Mouse (Mus musculus) spleen, embryonic (tissue): Measurements from ENCODE around the gene Klhl26.

ENCODE experiments used
- CTCF ChIA-PET: fragments of 350-600 bp; sonication (Branson Sonifier 250); formaldehyde crosslinking; loops from one replicate; lab custom pipeline; 2022; lab: Charles Lee

Gene Klhl26

DNA sequence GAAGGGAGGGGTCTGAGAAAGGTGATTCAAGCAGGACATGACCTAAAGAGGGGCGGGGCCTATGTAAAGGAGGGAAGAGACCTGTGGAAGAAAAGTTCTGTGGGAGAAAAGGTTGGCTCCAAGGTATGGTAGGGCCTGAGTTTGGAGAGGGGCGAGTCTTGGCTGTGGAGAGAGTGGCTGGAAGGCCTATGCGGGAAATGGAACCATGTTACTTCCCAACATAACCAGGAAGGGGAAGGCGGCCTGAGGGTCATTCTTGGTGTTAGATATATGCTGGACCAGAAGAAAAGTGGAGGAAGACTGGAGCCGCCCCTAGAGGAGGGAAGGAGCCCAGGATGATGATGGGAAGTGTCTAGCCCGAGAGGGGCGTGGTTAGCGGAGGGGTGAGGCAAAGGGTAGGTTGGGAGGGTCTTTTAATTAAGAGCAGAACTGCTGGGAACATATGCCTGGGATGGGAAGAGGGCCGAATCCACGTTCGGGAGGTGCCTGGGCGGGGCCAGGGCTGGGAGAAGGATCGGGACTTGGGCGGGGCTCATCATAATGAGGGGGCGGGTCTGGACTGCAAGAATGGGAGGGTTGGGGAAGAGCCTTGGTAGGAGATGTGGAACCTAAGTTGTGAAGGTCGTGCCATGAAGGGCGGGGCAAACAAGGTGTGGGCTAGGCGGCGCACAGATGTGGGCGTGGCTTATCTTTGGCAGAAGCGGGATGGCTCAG is 658 bp upstream of the Klhl26 start:
- CTCF ChIA-PET = no interaction called here

DNA sequence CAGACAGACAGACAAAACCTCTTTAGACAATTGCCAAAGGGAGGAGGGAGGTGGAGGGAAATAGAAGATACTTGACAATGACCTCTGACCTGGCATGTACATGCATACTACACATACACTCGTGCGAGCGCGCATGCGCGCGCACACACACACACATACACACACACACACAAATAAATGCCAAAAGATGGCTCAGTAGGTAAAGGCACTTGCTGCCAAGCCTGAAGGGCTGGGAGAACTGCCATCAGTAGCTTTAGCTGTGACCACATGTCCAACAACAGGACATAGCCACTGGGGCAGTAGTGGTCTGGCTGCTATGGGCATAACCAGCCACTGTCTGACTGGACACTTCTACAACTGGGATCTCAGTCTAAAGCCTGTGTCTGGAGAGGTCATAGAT is 4.9 kb downstream of the Klhl26 start:
- CTCF ChIA-PET = interaction anchor here (0.6 kb wide), 1 partner anchor 39 kb away, joined by 4 read pairs; no protein-coding TSS in a partner anchor

DNA sequence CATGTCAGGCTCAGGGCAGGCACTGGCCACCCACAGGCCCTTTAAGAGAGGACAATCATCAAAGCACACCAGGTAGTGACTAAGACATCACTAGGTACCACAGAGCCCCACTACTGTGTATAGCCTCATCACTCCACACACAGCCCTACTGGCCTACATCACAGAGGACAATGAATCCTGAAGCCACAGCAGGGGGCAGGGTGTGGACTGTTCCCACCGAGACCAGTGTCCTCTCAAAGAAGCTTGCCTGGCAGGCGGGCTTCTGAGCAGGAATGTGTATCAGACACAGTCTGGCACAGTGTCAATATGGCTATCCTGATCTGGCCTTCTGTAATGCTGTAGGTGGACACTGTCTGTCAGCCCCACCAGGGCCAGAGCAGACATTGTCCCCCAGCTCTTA is 6.8 kb downstream of the Klhl26 start:
- CTCF ChIA-PET = no interaction called here

DNA sequence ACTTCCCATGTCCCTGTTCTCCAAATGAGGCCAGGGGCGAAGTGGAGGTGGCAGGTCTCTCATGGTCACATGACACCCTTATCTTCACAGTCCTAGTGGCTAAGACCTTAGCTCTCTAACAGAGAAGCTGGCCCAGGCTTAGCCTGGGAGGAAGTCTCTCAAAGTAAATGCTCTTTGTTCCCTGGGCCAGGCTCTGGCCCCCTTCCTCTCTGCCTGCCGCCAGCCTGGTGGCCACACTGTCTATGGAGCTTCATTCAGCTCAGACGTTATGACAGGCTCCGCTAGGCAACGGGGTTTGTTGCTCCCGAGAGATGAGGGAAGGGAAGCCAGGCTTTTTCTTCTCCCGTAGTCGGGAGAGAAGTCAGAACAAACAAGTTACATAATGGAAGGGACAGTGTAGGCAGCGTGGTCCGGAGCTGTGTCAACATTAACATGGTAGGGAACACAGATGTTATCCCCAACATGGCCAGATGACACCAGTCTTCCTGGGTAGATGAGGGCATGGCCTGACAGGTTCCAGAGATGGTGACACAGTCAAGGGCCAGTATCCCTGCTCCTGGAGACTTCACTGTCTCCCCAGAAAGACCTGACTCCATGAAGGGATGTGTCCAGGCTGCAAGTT is 7.4 kb downstream of the Klhl26 start:
- CTCF ChIA-PET = no interaction called here

DNA sequence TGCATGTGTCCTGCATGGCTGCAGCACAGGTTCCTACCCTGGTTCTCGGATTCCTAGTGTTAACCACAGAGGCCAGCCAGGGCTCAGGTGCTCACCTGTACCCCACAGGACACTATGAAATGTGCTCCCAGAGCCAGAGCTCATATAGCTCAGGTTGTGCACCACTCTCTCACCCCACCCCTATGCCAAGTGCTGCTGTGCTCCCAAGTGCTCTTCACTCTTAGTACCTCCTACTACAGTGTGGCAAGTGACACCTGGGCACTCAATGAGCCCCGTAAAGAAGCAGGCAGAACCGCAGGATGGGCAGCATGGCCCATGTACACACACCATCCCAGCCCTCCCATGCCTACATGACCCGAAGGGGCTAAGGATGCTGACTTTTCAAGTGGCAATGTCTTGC is 8.0 kb downstream of the Klhl26 start:
- CTCF ChIA-PET = no interaction called here

DNA sequence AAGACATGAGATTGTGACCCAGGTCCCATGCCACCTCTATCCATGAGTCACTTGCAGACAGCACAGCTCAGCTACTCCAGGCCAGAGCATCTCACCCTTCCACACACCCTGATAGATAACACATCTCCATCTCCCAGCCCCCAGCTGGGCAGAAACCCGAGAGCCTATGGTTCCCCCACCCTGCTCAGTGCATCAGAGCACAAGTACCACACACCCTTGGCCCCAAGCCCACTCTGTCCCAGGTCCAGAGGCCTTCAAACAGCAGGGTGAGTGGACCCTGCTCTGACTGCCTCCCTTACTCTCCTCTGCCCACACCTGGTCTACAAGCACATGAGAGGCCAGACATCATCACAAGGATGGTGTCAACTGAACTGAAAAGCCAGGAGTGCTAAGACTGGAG is 8.9 kb downstream of the Klhl26 start:
- CTCF ChIA-PET = no interaction called here

DNA sequence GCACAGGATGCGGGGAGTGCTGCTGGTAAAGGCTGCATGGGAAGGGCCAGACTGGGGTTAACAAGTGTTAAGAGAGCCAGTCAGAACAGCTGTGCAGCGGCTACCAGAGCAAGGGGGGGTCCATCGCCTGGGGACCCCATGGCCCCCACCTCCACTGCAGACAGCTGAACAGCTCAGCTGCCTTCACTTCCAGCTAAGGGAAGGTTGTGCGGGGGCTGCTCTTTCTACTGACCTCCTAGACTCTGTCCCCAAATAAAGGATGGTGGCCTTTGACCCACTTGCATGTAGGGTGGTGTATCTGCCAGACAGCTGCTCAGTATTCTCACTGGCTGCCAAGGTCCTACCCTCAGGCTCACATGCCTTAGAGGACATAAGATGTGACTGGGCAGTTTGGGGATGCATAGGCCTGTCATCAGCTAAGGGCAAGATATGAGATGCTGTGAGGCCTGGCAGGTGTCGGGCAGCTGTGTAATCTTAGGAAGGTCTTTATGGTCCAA is 9.5 kb downstream of the Klhl26 start:
- CTCF ChIA-PET = interaction anchor here (0.6 kb wide), 1 partner anchor 233 kb away, joined by 4 read pairs; no protein-coding TSS in a partner anchor

DNA sequence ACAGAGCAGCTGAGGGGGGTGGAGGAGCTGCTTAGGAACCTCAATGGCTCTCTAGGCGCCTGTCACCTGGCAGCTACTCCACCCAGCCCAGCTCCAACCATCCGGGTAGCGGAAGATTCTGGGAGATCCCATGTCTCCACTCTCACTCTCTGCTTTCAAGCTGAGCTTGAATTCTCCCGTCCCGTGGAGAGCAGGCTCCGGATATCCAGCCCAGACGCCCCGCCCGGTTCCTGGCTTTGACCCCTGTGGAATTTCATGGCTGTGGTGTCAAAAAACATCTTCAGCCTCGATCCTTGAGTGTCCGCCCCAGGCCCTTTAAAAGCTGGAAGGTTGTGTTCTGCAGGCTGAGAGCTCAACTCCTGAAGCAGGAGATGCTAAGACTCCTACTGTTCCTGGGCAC is 10.0 kb downstream of the Klhl26 start:
- CTCF ChIA-PET = interaction anchor here (0.6 kb wide), 1 partner anchor 234 kb away, joined by 4 read pairs; no protein-coding TSS in a partner anchor

DNA sequence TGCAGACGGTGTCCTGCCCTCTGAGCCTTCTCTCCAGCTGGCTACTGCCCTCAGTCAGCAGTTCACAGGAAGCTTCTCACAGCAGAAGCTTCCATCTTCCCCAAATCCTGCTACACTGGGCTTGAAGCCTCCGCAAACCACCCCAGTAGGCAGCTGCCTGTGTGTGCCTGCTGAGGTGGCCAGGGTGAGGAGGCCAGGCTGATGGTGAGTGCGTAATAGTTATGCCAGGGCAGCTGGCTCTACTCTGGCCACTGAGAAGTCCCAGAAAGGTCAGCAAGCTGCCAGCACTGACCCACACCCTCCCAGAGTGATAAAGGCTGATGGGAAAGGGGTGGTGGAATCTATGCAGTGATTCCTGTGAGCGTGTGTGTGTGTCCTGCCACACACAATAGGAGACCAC is 10.5 kb downstream of the Klhl26 start:
- CTCF ChIA-PET = interaction anchor here (0.6 kb wide), 2 partner anchors 234 to 294 kb away, joined by 4 to 11 read pairs; partner anchors contain the start of gene Tmem161a

DNA sequence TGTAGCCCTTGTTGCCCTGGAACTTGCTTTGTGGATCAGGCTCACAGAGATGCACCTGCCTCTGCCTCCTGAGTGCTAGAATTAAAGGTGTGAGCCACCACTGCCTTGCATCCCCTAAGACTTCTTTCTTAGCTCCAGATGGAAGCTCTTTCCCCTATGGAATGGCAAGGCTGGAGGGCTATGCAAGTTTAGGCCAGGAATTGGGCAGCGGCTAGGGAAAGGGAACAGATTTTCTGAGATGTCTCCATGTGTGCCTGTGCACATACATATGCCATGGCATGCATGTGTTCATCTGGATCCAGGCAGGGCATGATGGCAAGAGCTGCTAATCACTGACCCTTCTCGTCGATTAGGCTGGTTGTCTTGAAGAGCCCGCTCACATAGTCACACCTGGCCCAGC is 11.1 kb downstream of the Klhl26 start:
- CTCF ChIA-PET = interaction anchor here (0.6 kb wide), 1 partner anchor 293 kb away, joined by 11 read pairs; the partner anchor contains the start of gene Tmem161a

DNA sequence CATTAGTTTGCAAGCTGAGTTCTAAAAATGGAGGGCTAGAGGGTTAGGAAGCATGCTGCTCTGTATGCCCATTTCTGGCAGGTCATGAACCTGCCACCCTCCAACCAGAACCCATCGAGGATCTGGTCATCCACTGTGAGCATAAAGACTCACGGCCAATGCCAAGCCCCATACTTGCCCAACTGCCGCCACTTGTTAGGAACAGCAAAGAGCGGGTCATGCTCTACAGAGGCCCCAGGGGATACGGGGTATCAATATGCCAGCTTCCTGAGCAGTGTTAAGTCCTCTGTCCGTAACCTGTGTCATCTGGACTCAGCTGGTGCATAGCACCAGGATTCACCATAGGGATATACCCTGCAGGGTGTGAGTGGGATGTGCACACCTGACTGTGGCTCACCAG is 12.6 kb downstream of the Klhl26 start:
- CTCF ChIA-PET = no interaction called here

DNA sequence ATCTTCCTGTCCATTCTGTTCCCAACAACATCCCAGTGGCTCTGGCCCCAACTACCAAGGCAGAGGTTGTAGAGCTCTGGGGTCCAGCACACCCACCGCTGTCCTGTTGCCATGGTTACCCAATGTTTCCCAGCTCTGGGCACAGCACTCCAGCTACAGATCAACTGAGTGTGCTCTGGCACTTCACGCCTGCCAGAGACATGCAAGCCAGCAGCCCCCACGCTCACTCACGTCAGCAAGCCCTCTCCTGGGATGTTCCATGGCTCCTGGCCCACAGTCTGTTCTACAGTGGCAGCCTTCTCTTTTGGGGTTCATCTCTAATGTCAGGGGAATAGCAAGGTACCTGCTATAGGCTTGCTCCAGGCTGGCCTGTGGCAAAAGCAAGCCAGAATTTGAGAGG is 13.5 kb downstream of the Klhl26 start:
- CTCF ChIA-PET = no interaction called here

DNA sequence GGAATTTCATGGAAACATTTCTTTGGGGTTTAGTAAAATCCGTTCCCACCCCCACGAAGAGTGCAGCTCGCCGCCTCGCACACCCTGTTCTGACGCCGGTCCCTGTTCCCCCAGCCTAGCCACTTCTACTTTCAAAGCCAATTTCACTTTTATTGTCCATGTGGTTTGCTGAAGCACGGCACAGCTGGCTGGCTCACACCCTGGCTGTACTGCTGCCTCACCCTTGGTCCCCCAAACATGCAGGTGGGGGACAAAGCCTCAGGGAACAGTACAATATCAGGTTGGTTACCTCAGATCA is 14.3 kb downstream of the Klhl26 start:
- CTCF ChIA-PET = no interaction called here

DNA sequence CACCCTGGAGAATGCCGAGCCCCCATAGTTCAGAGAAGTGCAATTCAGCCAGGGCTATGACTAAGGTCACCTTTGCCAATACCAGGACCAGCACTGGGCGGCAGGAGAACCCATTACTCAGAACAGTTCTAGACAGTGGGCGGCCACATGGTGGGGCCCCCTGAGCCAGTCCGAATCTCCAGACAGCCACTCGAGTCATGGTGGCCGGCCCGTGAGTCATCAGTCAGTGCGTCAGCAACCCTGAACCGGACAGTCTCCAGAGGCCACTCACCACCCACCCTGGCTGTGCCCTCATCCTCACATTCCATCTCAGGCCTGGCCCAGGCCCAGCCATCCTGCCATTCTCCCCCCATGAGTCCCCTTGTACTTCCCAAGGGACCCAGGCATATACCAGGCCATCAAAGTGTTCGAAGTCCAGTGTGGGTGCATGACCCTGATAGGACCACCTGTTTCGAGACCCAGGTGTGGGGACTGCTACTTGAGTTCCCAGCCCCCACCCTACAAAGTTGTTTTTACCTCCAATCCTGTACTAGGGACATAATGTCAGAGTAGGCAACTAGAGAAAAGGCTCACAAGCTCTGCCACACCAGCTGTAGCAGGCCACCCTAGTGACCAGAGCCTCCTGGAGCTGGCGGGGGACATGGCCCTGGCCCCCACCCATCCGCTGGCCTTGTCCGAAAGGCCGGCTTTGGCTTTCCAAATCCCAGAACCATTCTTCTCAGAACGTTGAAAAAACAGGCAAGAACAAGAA is 14.8 kb downstream of the Klhl26 start:
- CTCF ChIA-PET = no interaction called here

DNA sequence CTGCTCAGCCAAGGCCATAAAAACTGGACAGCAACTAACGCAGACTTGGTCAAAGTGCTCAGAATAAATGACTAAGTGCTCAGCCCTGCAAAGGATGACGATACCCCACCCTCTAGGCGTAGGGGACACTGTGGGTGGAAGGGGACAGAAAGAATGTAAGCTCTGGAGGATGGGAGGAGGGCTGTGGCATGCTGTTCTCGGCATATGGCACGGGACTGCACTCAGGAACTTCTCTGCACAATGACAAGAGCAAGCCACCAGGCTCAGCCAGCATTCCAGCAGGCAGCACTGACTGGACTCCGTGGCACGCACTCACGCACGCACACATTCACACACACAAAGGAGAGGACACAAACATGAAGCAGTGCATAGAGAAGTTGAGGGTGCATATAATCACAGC is 16.2 kb downstream of the Klhl26 start:
- CTCF ChIA-PET = no interaction called here

DNA sequence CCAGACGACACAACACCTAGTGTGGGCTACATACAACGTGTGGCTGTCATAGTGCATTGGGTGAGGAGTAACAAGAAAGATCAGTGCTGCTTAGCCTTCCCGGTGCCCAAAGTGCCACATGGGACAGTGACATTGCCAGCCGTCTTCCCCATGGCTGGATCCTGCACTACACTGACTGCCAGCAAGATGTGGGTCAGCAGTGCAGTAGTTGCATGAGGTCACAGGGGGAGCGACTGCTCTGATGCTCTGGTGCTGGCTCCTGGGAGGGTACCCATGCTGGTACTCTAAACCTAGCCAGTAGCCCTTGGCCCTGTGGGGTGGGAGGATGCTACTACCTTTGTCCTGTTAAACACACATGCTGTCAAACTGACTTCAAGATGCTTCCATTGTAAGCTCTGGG is 16.6 kb downstream of the Klhl26 start:
- CTCF ChIA-PET = no interaction called here

DNA sequence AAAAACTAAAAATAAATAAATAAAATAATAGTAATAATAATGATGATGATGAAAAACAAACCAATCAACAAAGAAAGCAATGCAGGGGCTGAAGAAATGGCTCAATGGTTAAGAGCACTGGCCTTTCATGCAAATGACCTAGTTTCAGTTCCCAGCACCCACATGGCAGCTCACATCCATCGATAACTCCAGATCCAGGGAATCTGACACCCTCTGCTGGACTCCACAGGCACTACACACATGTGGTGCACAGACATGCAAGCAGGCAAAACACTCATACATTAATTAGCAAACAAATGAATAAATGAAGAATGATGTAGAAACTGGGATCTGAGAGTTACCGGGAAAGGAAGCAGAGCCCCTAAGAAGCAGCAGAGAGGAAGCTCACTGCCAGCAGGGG is 17.1 kb downstream of the Klhl26 start:
- CTCF ChIA-PET = interaction anchor here (1.0 kb wide), 1 partner anchor 47 kb away, joined by 3 read pairs; no protein-coding TSS in a partner anchor

DNA sequence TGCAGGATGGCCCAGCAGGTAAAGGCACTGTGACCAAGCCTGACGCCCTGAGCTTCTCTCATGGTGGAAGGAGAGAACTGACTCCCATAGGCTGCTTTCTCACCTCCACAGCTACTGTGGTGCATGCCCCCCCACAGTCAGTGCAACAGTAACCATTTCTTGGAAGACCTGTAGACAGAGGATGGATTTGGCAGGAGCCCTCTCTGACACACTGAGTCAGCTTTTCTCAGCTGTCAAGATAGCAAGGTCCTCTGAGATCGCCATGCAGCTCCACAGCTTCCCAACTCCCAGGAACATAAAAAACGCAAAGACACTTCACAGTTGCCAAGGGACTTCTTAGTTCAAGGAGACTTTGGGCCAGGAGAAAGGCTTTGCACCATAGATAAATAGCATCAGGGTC is 18.3 kb downstream of the Klhl26 start:
- CTCF ChIA-PET = no interaction called here

DNA sequence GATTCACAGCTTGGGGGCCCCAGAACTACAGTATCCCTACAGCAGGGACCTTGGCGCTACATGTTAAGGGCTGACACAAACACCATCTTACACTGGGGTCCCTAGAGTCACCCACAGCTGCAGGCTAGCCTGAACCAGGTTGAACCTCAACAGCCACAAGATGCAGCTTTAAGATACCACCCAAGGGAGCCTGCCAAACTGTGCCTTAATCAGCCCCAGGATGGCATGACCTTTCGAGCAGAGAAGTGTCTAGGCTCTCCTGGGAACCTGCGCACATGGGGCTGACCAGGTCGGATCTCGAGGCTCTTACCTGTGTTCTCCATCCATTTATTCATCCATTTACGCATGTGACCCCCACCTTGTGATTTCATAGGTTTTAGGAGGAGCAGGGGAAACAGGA is 18.9 kb downstream of the Klhl26 start:
- CTCF ChIA-PET = no interaction called here

DNA sequence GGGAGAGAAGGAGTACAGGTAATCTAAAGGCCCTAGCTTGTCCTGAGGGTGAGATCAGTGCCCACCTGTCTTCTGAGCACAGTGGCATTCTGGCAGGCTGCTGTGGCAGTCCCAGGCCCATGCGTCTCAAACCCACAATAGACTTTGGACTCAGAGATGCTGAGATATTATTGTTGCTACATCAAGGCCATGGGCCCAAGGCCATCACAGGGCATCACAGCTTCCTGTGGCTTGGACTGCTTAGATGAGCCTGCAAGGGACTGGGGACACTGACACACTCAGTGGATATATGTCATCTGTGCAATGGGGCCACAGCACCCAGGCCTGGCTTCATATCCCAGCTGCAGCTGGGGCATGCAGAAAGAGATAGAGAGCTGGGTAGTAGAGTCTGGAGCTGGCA is 19.8 kb downstream of the Klhl26 start:
- CTCF ChIA-PET = no interaction called here

DNA sequence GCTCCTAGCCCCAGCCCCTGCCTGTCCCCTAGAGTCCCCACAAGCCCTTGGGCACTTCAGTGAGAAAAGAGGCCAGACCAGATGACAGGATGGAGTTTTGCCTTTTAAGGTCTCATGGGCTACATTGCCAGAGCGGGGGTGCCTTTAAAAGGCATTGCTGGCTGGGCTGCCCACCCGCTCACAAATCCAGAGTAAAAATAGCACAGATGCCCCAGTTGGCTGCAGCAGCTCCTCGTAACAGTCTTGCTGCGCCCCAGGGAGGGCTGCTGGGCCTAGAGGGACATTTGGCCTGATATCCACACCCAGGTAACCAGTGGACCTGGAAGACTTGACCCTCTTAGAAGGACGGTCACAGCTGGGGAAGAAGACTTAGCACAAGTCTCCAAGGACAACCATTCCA is 22.9 kb downstream of the Klhl26 start:
- CTCF ChIA-PET = no interaction called here

DNA sequence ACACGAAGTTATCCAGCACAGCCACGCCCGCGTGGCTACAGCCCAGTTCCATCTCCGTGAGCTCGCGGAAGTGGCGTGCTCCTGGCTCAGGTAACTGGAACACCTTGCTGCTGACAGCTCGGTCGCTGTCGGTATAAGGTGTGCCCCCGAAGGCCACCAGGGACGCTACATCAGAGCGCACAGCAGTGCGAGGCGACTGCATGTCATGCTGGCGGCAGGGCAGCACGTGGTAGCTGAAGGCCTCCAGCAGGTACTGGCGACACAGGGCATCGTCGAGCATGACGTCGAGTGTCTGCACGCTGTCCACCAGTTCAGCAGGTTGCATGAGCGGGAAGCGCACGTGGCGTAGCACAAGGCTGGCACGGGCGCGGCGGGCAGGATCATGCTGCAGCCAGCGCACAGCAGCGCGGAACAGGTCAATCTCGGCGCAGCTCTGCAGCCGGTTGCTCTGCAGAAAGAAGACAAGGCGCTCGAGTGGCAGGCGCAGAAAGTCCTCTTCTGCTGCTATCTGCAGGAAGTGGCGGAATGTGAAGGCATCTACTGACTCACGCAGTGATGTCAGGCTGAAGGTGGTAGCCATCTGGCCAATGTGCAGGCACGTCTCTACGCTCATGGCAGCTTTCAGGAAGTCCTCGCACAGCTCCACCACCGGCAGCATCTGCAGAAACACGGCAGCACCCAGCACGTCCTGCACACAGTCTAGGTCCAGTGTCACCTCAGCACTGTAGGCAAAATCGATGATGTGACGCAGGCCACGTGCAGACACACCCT is 24.4 kb downstream of the Klhl26 start:
- CTCF ChIA-PET = no interaction called here
